Mouse (Mus musculus) kidney, postnatal 10 days (tissue): ENCODE measurements around the gene Ehd3.

Experiments
- DNase-seq: peaks from one replicate; pipeline ENCODE4 v3.0.0; 2021; ENCODE audit warnings: mixed read lengths

The Ehd3 gene

GRCm38 (mm10) chr17:73803521-73804184, at the start of gene Ehd3:
Gene Ehd3 (plus strand): TSS chr17:73804134.
- no peak for DNase-seq

GRCm38 (mm10) chr17:73770964-73771363, 33.0 kb upstream of the Ehd3 start:
- DNase-seq = peak; percentile 68

GRCm38 (mm10) chr17:73786642-73787311, 17.2 kb upstream of the Ehd3 start:
- DNase-seq = peak; percentile 32

DNA sequence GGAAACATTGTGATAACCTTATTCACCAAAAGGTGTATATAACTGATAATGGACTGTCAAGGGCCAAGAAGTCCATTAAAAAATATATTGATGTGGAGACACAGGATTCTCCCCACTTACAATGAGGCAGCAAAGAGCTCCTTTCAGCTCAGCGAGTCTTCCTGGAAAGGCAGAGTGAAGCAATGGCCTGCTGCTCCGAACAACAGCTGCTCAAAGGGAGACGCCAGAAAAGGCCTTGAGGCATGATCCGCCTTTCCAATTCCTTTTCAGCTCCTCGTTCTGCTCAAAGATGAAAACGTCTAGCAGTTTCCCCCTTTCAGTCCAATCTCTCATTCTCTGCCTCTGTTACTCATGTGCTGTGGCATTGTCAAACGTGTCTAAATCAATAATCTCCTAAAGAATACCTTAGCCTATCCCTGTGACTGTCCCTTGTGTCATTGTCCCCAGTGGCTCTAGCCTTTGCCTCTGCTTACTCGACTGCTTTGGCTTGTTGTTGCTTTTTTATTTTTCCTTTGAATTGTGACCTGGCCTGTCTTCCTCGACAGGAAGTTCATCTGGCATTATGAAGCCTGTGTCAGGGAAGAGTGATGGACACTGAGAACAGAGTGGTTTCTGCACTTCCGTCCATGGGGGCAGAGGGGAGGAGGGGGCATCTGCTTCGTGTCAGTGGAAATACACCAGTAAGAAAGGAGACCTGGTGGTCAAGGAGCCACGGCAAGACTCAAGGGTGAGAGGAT, 13.5 kb upstream of the Ehd3 start:
- DNase-seq = peak; percentile 50

GRCm38 (mm10) chr17:73796789-73797188, 7.1 kb upstream of the Ehd3 start:
- peak; percentile 52 for DNase-seq

DNA sequence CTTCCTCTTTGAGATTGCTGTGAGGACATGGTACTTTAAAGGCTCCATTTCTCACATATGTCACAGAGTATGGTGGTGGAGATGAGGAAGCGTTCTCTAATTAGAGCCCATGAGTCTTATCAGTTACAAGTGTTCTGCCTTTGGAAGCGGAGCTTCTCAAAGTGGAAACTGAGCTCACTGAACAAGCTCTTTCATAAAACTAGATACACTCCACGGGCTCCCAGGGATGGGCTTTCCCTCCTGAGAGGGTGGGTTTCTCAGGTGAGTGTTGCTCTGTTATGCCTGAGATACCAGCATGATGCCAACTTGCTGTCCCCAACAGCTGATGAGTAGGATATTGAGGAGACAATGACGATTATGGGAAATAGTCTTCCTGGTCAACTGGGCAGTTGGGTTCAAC, 6.2 kb upstream of the Ehd3 start:
- no peak for DNase-seq

GRCm38 (mm10) chr17:73804592-73805271, 798 bp downstream of the Ehd3 start:
- peak; percentile 95 for DNase-seq

DNA sequence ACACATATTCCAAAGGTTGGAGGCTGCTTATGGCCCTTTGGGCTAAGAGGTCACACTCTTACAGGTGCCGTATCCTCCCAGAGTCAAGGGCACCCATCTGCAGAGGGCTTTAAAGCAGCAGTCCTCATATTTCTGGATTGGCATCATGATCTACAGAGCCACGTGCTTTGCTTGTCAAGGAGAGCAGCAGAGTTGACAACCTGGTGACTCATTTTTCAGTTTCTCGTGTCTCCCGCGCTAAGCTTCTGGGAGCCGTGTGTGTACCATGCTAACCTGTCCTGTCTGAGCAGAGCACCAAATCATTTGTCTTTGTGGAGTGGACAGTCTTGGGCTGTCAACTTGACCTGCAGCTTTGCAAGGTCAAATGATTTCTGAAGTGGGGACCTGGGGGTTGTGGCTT, 2.4 kb downstream of the Ehd3 start:
- DNase-seq = no peak

DNA sequence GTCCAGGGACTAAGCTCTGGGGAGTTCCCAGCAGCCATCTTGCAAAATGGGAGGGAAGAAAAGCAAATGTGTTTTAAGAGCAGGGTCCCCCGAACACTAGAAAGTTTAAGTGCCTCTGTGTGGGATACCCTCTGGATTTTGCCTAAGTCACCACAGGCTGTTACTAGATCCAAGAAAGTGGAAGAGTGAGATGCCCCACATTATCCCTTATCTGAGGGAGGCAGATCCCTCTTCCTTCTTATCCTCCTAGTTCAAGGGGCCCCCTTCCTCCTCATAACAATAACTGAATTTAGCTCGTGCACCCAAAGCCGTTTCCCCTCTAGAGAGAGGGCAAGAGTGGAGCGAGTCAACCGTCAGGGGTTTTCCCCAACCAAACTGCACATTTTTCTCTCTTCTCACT, 3.3 kb downstream of the Ehd3 start:
- DNase-seq = no peak

GRCm38 (mm10) chr17:73808431-73808830, 4.5 kb downstream of the Ehd3 start:
- DNase-seq = peak; percentile 73

DNA sequence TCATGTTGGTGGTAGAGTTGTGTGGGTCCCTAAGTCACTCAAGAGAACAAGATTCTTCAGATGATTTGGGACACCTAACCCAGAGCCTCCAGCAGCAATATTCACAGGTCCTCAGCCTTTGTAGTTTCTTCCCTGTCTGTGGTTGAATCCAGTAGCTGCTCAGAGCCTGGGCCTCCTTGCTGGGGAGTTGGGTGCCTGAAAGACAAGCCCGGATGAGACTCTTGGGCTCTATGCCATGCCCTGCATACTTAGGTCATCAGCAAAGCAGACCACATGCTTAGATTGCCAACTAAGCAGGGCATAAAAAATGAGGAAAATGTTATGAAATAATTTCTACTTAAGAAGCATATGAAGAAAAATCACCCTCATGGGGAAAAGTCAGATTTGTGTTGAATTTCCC, 6.9 kb downstream of the Ehd3 start:
- DNase-seq = no peak

GRCm38 (mm10) chr17:73811566-73811965, 7.6 kb downstream of the Ehd3 start:
- no peak for DNase-seq

DNA sequence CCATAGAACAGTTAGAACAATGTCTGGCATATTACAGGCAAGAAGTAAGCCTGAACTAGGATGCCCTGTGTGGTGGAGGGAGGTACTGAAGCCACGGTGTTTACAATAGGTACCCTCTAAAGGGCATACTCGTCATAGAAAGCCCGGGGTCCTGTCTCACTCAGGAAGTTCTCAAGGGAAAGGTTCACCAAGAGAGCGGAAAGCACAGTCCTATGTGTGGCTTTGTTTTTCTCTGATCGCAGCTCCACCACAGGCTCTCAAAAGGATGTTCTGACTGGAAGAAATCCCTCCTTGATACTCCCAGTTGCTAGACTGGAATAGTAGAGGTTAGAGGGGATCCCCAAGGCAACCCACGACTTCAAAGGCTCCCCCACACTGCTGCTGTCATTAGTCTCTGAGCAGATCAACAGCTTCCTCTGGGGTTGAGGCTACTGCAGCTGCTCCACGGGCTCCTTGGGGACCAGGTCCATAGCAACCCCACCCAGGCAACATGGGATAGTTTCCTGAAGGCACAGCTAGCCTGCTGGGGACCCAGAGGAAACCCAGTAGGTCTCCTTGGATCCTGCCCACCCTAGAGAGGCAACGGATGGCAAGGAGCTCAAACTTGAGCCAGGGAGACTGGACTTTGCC, 9.2 kb downstream of the Ehd3 start:
- DNase-seq = no peak

GRCm38 (mm10) chr17:73814500-73815190, 10.7 kb downstream of the Ehd3 start:
- DNase-seq = no peak

DNA sequence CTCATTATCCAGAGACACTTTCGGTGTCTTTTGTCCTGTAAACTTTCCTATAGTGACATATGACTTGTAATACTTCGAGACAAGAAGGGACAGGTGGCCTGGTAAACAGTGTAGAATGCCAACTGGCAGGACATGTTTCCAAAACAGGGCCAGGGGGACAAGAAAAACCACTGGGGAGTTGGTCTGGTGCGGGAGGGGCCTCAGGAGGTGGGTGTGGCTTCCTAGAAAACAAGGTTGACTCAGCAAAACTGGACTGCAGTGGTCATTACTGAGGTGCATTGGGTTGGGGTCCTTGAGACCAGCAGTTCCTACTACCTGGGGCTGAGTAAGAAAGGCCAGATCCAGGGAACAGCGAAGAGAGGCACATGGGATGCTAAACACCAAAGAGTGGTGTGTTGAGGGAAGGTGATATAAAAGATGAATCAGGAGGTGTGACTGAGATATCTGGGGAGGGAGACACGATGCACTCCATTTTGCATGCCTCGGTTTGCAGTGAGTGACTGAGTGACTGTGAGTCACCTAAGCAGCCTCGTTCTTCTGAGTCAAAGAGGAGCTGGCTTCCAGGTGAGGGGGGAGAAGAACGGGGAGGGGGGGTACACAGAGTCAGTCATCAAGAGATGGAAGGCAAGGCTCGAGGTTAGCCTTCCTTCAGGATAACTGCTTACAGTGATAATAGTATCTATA, 13.9 kb downstream of the Ehd3 start:
- DNase-seq = no peak

DNA sequence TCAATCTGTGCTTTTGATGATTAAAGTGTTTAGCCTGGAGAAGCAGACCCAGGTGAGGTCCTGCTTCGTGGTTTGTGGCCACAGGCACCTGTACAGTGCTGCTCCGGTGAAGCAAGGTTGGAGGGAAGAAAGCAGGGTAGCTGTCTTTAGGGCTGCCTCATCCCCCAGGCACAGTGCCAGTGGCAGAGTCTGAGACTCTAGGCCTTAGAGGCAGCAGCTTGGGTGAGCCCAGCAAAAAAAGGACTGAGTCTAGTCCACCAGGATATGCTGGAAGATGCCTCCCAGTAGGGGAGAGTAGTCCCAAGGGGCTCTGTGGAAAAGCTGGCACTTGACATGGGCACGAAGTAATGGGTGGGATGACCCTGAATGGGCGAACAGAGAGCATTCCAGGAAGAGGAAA, 15.0 kb downstream of the Ehd3 start:
- no peak for DNase-seq

- DNase-seq = peak; percentile 41
These were observed 16.8 kb downstream of the Ehd3 start for GRCm38 (mm10) chr17:73820726-73821125.

DNA sequence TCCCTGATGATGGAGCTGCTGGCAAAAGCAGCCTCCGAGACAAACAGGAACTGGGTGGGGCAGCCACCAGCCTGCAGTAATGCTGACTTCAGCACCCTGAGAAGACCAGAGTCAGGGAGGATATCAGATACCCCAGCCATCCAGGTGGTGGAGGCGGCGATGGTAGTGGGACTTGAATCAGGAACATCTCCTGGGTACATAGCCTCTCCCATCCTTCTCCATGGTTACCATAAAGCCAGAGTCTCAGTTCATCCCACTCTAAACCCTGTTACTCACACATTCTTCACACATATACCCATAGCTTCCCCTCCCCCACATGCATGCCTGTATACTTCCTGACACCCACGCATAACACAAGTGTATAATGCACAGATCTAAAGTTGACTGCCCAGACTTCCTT, 18.3 kb downstream of the Ehd3 start:
- DNase-seq = no peak

- DNase-seq = no peak
These were observed 19.4 kb downstream of the Ehd3 start for GRCm38 (mm10) chr17:73823121-73824021.

- no peak for DNase-seq
These were observed 20.0 kb downstream of the Ehd3 start for GRCm38 (mm10) chr17:73824022-73824340.

DNA sequence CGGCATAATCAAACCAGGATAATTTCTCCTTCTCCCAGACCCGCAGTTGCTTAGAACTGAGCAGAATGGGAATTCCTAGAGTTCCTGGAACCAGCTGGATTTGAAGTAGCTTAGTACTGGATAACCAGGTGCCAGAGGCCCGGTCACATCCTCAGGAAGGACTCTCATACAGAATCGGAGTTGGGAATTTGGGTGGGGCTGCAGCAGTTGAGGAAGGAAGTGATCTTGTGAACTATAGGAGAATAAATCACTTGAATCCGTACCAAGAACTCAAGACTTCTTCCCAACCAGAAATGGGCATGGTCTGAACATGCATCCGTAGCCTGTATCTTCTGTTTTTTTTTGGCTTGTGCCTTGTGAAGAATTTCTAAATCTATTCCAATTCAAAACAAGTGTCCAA, 22.2 kb downstream of the Ehd3 start:
- DNase-seq = peak; percentile 44
